Mouse (Mus musculus) cerebellum, postnatal 36 days (tissue): Measurements from ENCODE around the gene Hist1h4a.
"Not testable (repeated sequence)": the region's sequence is repeated elsewhere in the genome, so short reads cannot be mapped to it uniquely, and the experiment has no call there.

ENCODE experiments used
- DNase-seq, 2 experiments: peaks; one replicate each; pipeline ENCODE4 v3.0.0; 2021 to 2022; ENCODE audit warnings: mixed read lengths in 2 of 2

The Hist1h4a gene

GRCm38 (mm10) chr13:23760972-23761864 is at the start of gene Hist1h4a:
Gene Hist1h4a, minus strand, starts transcription at chr13:23761230.
- peak; percentile 98 to 99 for DNase-seq

GRCm38 (mm10) chr13:23806422-23807052 is 45.5 kb upstream of the Hist1h4a start, which contains the start of gene Slc17a2:
Gene Slc17a2, plus strand, starts transcription at chr13:23806993.
- no peak for DNase-seq

GRCm38 (mm10) chr13:23804532-23804931 is 43.5 kb upstream of the Hist1h4a start:
- DNase-seq: no peak

GRCm38 (mm10) chr13:23799405-23799804 is 38.4 kb upstream of the Hist1h4a start:
- DNase-seq: no peak

GRCm38 (mm10) chr13:23792520-23792919 is 31.5 kb upstream of the Hist1h4a start:
- peak; percentile 17 to 41 for DNase-seq

GRCm38 (mm10) chr13:23779025-23779424 is 18.0 kb upstream of the Hist1h4a start:
- DNase-seq: no peak

GRCm38 (mm10) chr13:23778339-23778738 is 17.3 kb upstream of the Hist1h4a start:
- DNase-seq: no peak

- DNase-seq: peak in 1 of 2 experiments; percentile 11
Observed at GRCm38 (mm10) chr13:23772561-23773313, 11.7 kb upstream of the Hist1h4a start.

GRCm38 (mm10) chr13:23769613-23770012 is 8.6 kb upstream of the Hist1h4a start, which contains the start of gene Trim38:
Gene Trim38, plus strand, starts transcription at chr13:23769913.
- DNase-seq: not testable (repeated sequence)

GRCm38 (mm10) chr13:23768834-23769397 is 7.9 kb upstream of the Hist1h4a start:
- no peak for DNase-seq

GRCm38 (mm10) chr13:23766772-23767171 is 5.7 kb upstream of the Hist1h4a start:
- DNase-seq: no peak

GRCm38 (mm10) chr13:23765172-23765513 is 4.1 kb upstream of the Hist1h4a start:
- no peak for DNase-seq

GRCm38 (mm10) chr13:23764324-23765171 is 3.5 kb upstream of the Hist1h4a start:
- DNase-seq: no peak

GRCm38 (mm10) chr13:23763586-23764323 is 2.7 kb upstream of the Hist1h4a start, which contains the start of gene Hist1h1a:
Gene Hist1h1a, plus strand, starts transcription at chr13:23763666.
- DNase-seq: peak; percentile 72 to 75

- no peak for DNase-seq
Observed at GRCm38 (mm10) chr13:23763242-23763585, 2.2 kb upstream of the Hist1h4a start.

GRCm38 (mm10) chr13:23761871-23762821 is 1.1 kb upstream of the Hist1h4a start, which contains the start of gene Hist1h3a:
Gene Hist1h3a, minus strand, starts transcription at chr13:23762386.
- peak; percentile 42 to 70 for DNase-seq

GRCm38 (mm10) chr13:23760240-23760971 is 624 bp downstream of the Hist1h4a start:
- DNase-seq: no peak

- DNase-seq: no peak
Observed at GRCm38 (mm10) chr13:23759916-23760239, 1.2 kb downstream of the Hist1h4a start.

GRCm38 (mm10) chr13:23759251-23759771 is 1.7 kb downstream of the Hist1h4a start:
- no peak for DNase-seq
